Mouse (Mus musculus) lung, postnatal 0 days (tissue): ENCODE results near the gene Gmpr2.

Experiments used
- CTCF ChIP-seq: IDR thresholded peaks from 2 replicates; pipeline ENCODE4 v1.5.1; 2016; ENCODE audit warnings: antibody characterized with exemption, mild to moderate bottlenecking
- EP300 ChIP-seq: IDR thresholded peaks from 2 replicates; pipeline ENCODE4 v1.6.1; 2016; ENCODE audit warnings: antibody characterized with exemption, mild to moderate bottlenecking, control low read depth

DNA sequence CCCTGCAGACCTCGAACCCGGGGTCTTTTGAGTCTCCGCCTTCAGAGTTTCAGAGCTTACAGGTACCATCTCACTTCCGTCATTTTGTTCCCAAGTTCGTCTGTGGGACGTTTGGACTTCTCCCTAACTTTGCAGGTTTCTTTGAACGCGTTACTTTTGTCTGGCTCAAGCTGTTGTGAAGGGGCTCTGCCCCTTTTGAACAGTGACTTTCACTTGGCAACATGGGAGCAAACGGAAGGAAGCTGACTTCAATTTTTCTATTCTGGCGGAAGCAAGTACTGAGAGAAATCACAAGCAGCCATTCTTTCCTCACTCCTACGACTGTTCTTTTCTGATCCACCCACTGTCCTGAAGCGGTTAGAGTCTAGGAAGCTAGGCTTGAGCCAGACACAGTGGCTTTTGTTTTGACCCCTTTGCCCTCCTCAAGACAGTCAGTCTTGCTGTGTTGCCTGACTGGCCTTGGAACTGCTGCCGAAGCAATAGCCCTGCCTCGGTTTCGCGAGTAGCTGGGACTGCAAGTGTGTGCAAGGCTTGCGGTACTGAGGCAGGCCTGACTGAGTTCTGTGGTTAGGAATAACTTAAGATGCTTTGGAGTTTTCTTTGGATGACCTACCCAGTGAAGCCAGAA, 27.4 kb upstream of the Gmpr2 start:
- TF ChIP-seq CTCF (no peak), EP300 (no peak; the same call in 1 of the 2 replicates)
